Mouse (Mus musculus) erythroblast, embryonic 14.5 days (primary cell): ENCODE results near the gene Hunk. TPM values are rescaled to one million over a fixed set of nuclear protein-coding genes. Genes with fewer than 3 reads are reported as not detected.

Experiments
- H3K27me3 ChIP-seq: 2 replicates; pipeline ENCODE4 v1.6.1; 2012; ENCODE audit warnings: inconsistent platforms; ENCODE audit not compliant: control insufficient read depth
- H3K36me3 ChIP-seq: 2 replicates; pipeline ENCODE4 v1.6.1; 2012; ENCODE audit warnings: mild to moderate bottlenecking, inconsistent platforms; ENCODE audit not compliant: control insufficient read depth
- H3K4me1 ChIP-seq: 2 replicates; pipeline ENCODE4 v1.6.1; 2012; ENCODE audit warnings: inconsistent platforms; ENCODE audit not compliant: control insufficient read depth
- H3K4me3 ChIP-seq: replicated peaks from 2 replicates; pipeline ENCODE3; 2012; ENCODE audit warnings: moderate library complexity, mild to moderate bottlenecking, inconsistent platforms
- H3K9me3 ChIP-seq: 2 replicates; pipeline ENCODE4 v1.6.1; 2012; ENCODE audit warnings: low read length, inconsistent platforms, mixed read lengths; ENCODE audit not compliant: control insufficient read depth
- GATA1 ChIP-seq: IDR thresholded peaks from 2 replicates; pipeline ENCODE4 v1.6.1; 2012; ENCODE audit warnings: low read length, inconsistent platforms, mixed read lengths
- TAL1 ChIP-seq: IDR thresholded peaks from 3 replicates; pipeline ENCODE4 v1.6.1; 2012; ENCODE audit warnings: low read length, inconsistent platforms, mixed read lengths
- polyA plus RNA-seq: library from polyadenylated mRNA; stranded (reverse); fragments of >175 nt; gene quantifications from 2 replicates; pipeline ENCODE4 v1.2.3, GENCODE M21; 2012

The Hunk gene
- polyA plus RNA-seq, 1 experiment, result not detected

- H3K27me3 ChIP-seq, result no peaks in the 10 kb centered on the region
- H3K36me3 ChIP-seq, result peaks cover 3% of the 10 kb centered on the region; the same call in 1 of the 2 replicates
- no peaks in the 10 kb centered on the region for H3K4me1 ChIP-seq
- H3K4me3 ChIP-seq, result no peak overlapping the region
- H3K9me3 ChIP-seq, result no peaks in the 10 kb centered on the region
- TF ChIP-seq GATA1 (no peak), TAL1 (no peak)
These were observed 115.0 kb downstream of the Hunk start for GRCm38 (mm10) chr16:90500809-90501208.

- H3K36me3 ChIP-seq, result no peaks in the 10 kb centered on the region
- H3K4me1 ChIP-seq, result no peaks in the 10 kb centered on the region
- no peaks in the 10 kb centered on the region for H3K27me3 ChIP-seq
- H3K9me3 ChIP-seq, result peaks cover 7% of the 10 kb centered on the region
- no peak for TF ChIP-seq GATA1
- no peak for TF ChIP-seq TAL1
- no peak overlapping the region for H3K4me3 ChIP-seq
These were observed 119.4 kb downstream of the Hunk start for GRCm38 (mm10) chr16:90505252-90505651.

GRCm38 (mm10) chr16:90505680-90506079 is 119.9 kb downstream of the Hunk start:
- H3K9me3 ChIP-seq, result peaks cover 7% of the 10 kb centered on the region
- no peak overlapping the region for H3K4me3 ChIP-seq
- no peaks in the 10 kb centered on the region for H3K36me3 ChIP-seq
- H3K27me3 ChIP-seq, result no peaks in the 10 kb centered on the region
- no peaks in the 10 kb centered on the region for H3K4me1 ChIP-seq
- no peak for TF ChIP-seq TAL1
- no peak for TF ChIP-seq GATA1

- Histone ChIP-seq H3K4me1 (no peaks in the 10 kb centered on the region), H3K4me3 (no peak overlapping the region), H3K9me3 (peaks cover 12% of the 10 kb centered on the region), H3K27me3 (no peaks in the 10 kb centered on the region; the same call in 1 of the 2 replicates), H3K36me3 (no peaks in the 10 kb centered on the region)
- TF ChIP-seq TAL1 (no peak), GATA1 (no peak)
These were observed 125.9 kb downstream of the Hunk start for GRCm38 (mm10) chr16:90511551-90512296.

GRCm38 (mm10) chr16:90517041-90517440 is 131.2 kb downstream of the Hunk start:
- Histone ChIP-seq H3K27me3 (no peaks in the 10 kb centered on the region; the same call in 1 of the 2 replicates), H3K36me3 (no peaks in the 10 kb centered on the region), H3K4me3 (no peak overlapping the region), H3K4me1 (no peaks in the 10 kb centered on the region), H3K9me3 (peaks cover 15% of the 10 kb centered on the region)
- no peak for TF ChIP-seq GATA1
- no peak for TF ChIP-seq TAL1

GRCm38 (mm10) chr16:90518232-90518631 is 132.4 kb downstream of the Hunk start:
- Histone ChIP-seq H3K4me1 (no peaks in the 10 kb centered on the region), H3K9me3 (peaks cover 15% of the 10 kb centered on the region), H3K36me3 (no peaks in the 10 kb centered on the region), H3K27me3 (no peaks in the 10 kb centered on the region; the same call in 1 of the 2 replicates), H3K4me3 (no peak overlapping the region)
- TF ChIP-seq GATA1 (no peak), TAL1 (no peak)

GRCm38 (mm10) chr16:90518732-90519295 is 133.0 kb downstream of the Hunk start:
- Histone ChIP-seq H3K4me1 (no peaks in the 10 kb centered on the region), H3K27me3 (no peaks in the 10 kb centered on the region; the same call in 1 of the 2 replicates), H3K9me3 (peaks cover 18% of the 10 kb centered on the region), H3K36me3 (no peaks in the 10 kb centered on the region), H3K4me3 (no peak overlapping the region)
- no peak for TF ChIP-seq TAL1
- no peak for TF ChIP-seq GATA1

GRCm38 (mm10) chr16:90521191-90521950 is 135.6 kb downstream of the Hunk start:
- H3K36me3 ChIP-seq, result no peaks in the 10 kb centered on the region
- no peak overlapping the region for H3K4me3 ChIP-seq
- H3K27me3 ChIP-seq, result no peaks in the 10 kb centered on the region
- peaks cover 27% of the 10 kb centered on the region for H3K9me3 ChIP-seq
- H3K4me1 ChIP-seq, result no peaks in the 10 kb centered on the region
- no peak for TF ChIP-seq GATA1
- no peak for TF ChIP-seq TAL1

GRCm38 (mm10) chr16:90521951-90522255 is 136.1 kb downstream of the Hunk start:
- H3K4me1 ChIP-seq, result no peaks in the 10 kb centered on the region
- H3K9me3 ChIP-seq, result peaks cover 27% of the 10 kb centered on the region
- TF ChIP-seq TAL1 (no peak), GATA1 (no peak)
- no peak overlapping the region for H3K4me3 ChIP-seq
- no peaks in the 10 kb centered on the region for H3K27me3 ChIP-seq
- no peaks in the 10 kb centered on the region for H3K36me3 ChIP-seq
